Mouse (Mus musculus) layer of hippocampus, adult 11-12 months (tissue): ENCODE data around the gene Arih1.
A peak's percentile ranks its signal among the peaks of the same experiment; 100 is the strongest.
"Not testable (repeated sequence)": the region's sequence is repeated elsewhere in the genome, so short reads cannot be mapped to it uniquely, and the experiment has no call there.

Experiments
- DNase-seq: peaks from one replicate; pipeline ENCODE4 v3.0.0; 2022; ENCODE audit warnings: low spot score

Gene Arih1

GRCm38 (mm10) chr9:59458997-59459510, 27.4 kb downstream of the Arih1 start:
- peak; percentile 12 for DNase-seq

- no peak for DNase-seq
Observed at GRCm38 (mm10) chr9:59458416-59458815, 28.0 kb downstream of the Arih1 start.

GRCm38 (mm10) chr9:59457671-59458070, 28.7 kb downstream of the Arih1 start:
- no peak for DNase-seq

GRCm38 (mm10) chr9:59455404-59456068, 30.9 kb downstream of the Arih1 start:
- DNase-seq, result no peak

- DNase-seq, result no peak
Observed at GRCm38 (mm10) chr9:59433729-59434128, 52.7 kb downstream of the Arih1 start.

- DNase-seq, result no peak
Observed at GRCm38 (mm10) chr9:59431626-59432025, 54.8 kb downstream of the Arih1 start.

GRCm38 (mm10) chr9:59420487-59420886, 65.9 kb downstream of the Arih1 start:
- no peak for DNase-seq

- DNase-seq, result no peak
Observed at GRCm38 (mm10) chr9:59407271-59407670, 79.1 kb downstream of the Arih1 start.

- DNase-seq, result no peak
Observed at GRCm38 (mm10) chr9:59389086-59389485, 97.3 kb downstream of the Arih1 start.

- DNase-seq, result peak; percentile 12
Observed at GRCm38 (mm10) chr9:59388311-59388710, 98.1 kb downstream of the Arih1 start.

- DNase-seq, result no peak
Observed at GRCm38 (mm10) chr9:59387461-59387860, 99.0 kb downstream of the Arih1 start.

- DNase-seq, result no peak
Observed at GRCm38 (mm10) chr9:59375626-59376025, 110.8 kb downstream of the Arih1 start.

GRCm38 (mm10) chr9:59369646-59370045, 116.8 kb downstream of the Arih1 start:
- DNase-seq, result no peak

GRCm38 (mm10) chr9:59369220-59369619, 117.2 kb downstream of the Arih1 start:
- no peak for DNase-seq

- DNase-seq, result not testable (repeated sequence)
Observed at GRCm38 (mm10) chr9:59360487-59360886, 125.9 kb downstream of the Arih1 start.

- not testable (repeated sequence) for DNase-seq
Observed at GRCm38 (mm10) chr9:59358041-59358440, 128.4 kb downstream of the Arih1 start.

GRCm38 (mm10) chr9:59353253-59353639, 133.2 kb downstream of the Arih1 start, which contains the start of gene Bbs4:
Gene Bbs4, minus strand, starts transcription at chr9:59353508.
- peak; percentile 88 for DNase-seq

- no peak for DNase-seq
Observed at GRCm38 (mm10) chr9:59352586-59353252, 133.7 kb downstream of the Arih1 start.

GRCm38 (mm10) chr9:59346176-59346575, 140.2 kb downstream of the Arih1 start:
- no peak for DNase-seq

GRCm38 (mm10) chr9:59340002-59340401, 146.4 kb downstream of the Arih1 start:
- peak; percentile 13 for DNase-seq

GRCm38 (mm10) chr9:59339107-59339506, 147.3 kb downstream of the Arih1 start:
- no peak for DNase-seq

GRCm38 (mm10) chr9:59338411-59338810, 148.0 kb downstream of the Arih1 start:
- no peak for DNase-seq
